Mouse (Mus musculus) hindbrain, embryonic 11.5 days (tissue): Measurements from ENCODE around the gene Cav3. TPM values are rescaled to one million over a fixed set of nuclear protein-coding genes. Genes with fewer than 3 reads are reported as not detected.

ENCODE experiments used
- ATAC-seq: fragments of 200-750 bp; cut with Nextera tagmentation; 2 replicates; pipeline ENCODE4 v1.8.0; 2017; ENCODE audit warnings: mild to moderate bottlenecking, moderate TSS enrichment, moderate library complexity; ENCODE audit not compliant: low FRiP score
- DNase-seq: peaks from one replicate; pipeline ENCODE4 v3.0.0-alpha.2; 2015; ENCODE audit warnings: low spot score
- H3K27ac ChIP-seq: fragments of 300-500 bp; sonication (generic); 2 replicates; pipeline ENCODE4 v1.5.1; 2014; ENCODE audit warnings: mild to moderate bottlenecking, low read depth, low read length
- H3K27me3 ChIP-seq: fragments of 300-500 bp; sonication (generic); 2 replicates; pipeline ENCODE4 v1.6.1; 2014; ENCODE audit warnings: mild to moderate bottlenecking, low read length, moderate library complexity, mixed read lengths; ENCODE audit not compliant: control insufficient read depth, insufficient read depth
- H3K36me3 ChIP-seq: fragments of 300-500 bp; sonication (generic); 2 replicates; pipeline ENCODE4 v1.6.1; 2014; ENCODE audit warnings: mild to moderate bottlenecking, low read length, moderate library complexity, mixed read lengths; ENCODE audit not compliant: control insufficient read depth, insufficient read depth
- H3K4me1 ChIP-seq: fragments of 300-500 bp; sonication (generic); replicated peaks from 2 replicates; pipeline ENCODE4 v1.6.1; 2014; ENCODE audit warnings: low read length, mixed read lengths; ENCODE audit not compliant: control insufficient read depth, insufficient read depth
- H3K4me2 ChIP-seq: fragments of 300-500 bp; sonication (generic); replicated peaks from 2 replicates; pipeline ENCODE4 v1.6.1; 2014; ENCODE audit warnings: mild to moderate bottlenecking, low read depth, low read length
- H3K4me3 ChIP-seq: fragments of 300-500 bp; sonication (generic); 2 replicates; pipeline ENCODE4 v1.5.1; 2014; ENCODE audit warnings: low read depth, low read length
- H3K9ac ChIP-seq: fragments of 300-500 bp; sonication (generic); 2 replicates; pipeline ENCODE4 v1.6.1; 2014; ENCODE audit warnings: low read depth, low read length
- H3K9me3 ChIP-seq: fragments of 300-500 bp; sonication (generic); 2 replicates; pipeline ENCODE4 v1.6.1; 2016; ENCODE audit warnings: low read length; ENCODE audit not compliant: control insufficient read depth
- WGBS: fragments of 180-500 bp; shearing (Covaris S2); extraction: QIAGEN DNeasy Blood & Tissue Kit; methylation state at CpG from one replicate; pipeline ENCODE4 v1.1.7; 2014; 5-methylcytosine and 5-hydroxymethylcytosine counted together
- polyA plus RNA-seq: library from polyadenylated mRNA; unstranded; fragments of >200 nt; fragmentation: Nextera tagmentation; extraction: Ambion mirVana; gene quantifications from 2 replicates; pipeline ENCODE4 v1.2.1, GENCODE M21; 2014

Gene Cav3
- 0.56 TPM in 1 of 2 replicates, not detected in the other for polyA plus RNA-seq

- no peaks in the 10 kb centered on the region for H3K36me3 ChIP-seq
- H3K27ac ChIP-seq, result no peak within 1 kb of the TSS
- H3K4me3 ChIP-seq, result no peak within 1 kb of the TSS
- ATAC-seq (no peak), DNase-seq (no peak)
- H3K9me3 ChIP-seq, result no peaks in the 10 kb centered on the region
- H3K4me1 ChIP-seq, result no peaks in the 10 kb centered on the region
- no peak within 1 kb of the TSS for H3K4me2 ChIP-seq
- WGBS, result 87% methylated on average over 12 of the region's 12 CpGs
- no peaks in the 10 kb centered on the region for H3K27me3 ChIP-seq
- no peak within 1 kb of the TSS for H3K9ac ChIP-seq
These were observed at the start of gene Cav3 for GRCm38 (mm10) chr6:112459341-112459749. Cav3 (plus strand) TSS chr6:112459505.

- Histone ChIP-seq H3K27me3 (no peaks in the 10 kb centered on the region), H3K4me2 (no peak overlapping the region), H3K36me3 (no peaks in the 10 kb centered on the region), H3K9ac (no peak overlapping the region), H3K4me3 (no peak overlapping the region), H3K27ac (no peak overlapping the region), H3K9me3 (no peaks in the 10 kb centered on the region; the same call in 1 of the 2 replicates), H3K4me1 (no peaks in the 10 kb centered on the region)
- ATAC-seq (no peak), DNase-seq (no peak)
- 83% methylated on average over 9 of the region's 9 CpGs for WGBS
These were observed 40.0 kb upstream of the Cav3 start for GRCm38 (mm10) chr6:112419333-112419732.

- 100% methylated on average over 1 of the region's 1 CpGs for WGBS
- no peak overlapping the region for H3K27ac ChIP-seq
- no peak for DNase-seq
These were observed 38.4 kb upstream of the Cav3 start for GRCm38 (mm10) chr6:112420883-112421282.

GRCm38 (mm10) chr6:112423746-112424501 is 35.4 kb upstream of the Cav3 start:
- ATAC-seq (no peak), DNase-seq (no peak)
- H3K9ac ChIP-seq, result no peak overlapping the region
- no peaks in the 10 kb centered on the region; the same call in 1 of the 2 replicates for H3K9me3 ChIP-seq
- no peaks in the 10 kb centered on the region for H3K27me3 ChIP-seq
- no peaks in the 10 kb centered on the region for H3K4me1 ChIP-seq
- WGBS, result 92% methylated on average over 8 of the region's 8 CpGs
- H3K36me3 ChIP-seq, result no peaks in the 10 kb centered on the region
- H3K4me2 ChIP-seq, result no peak overlapping the region
- no peak overlapping the region for H3K27ac ChIP-seq
- H3K4me3 ChIP-seq, result no peak overlapping the region

More at GRCm38 (mm10) chr6:112420883-112421282, 38.4 kb upstream of the Cav3 start:
- no peaks in the 10 kb centered on the region for H3K4me1 ChIP-seq
- no peak overlapping the region for H3K4me2 ChIP-seq
- no peaks in the 10 kb centered on the region for H3K36me3 ChIP-seq
- no peak overlapping the region for H3K4me3 ChIP-seq
- H3K27me3 ChIP-seq, result no peaks in the 10 kb centered on the region
- no peaks in the 10 kb centered on the region; the same call in 1 of the 2 replicates for H3K9me3 ChIP-seq
- H3K9ac ChIP-seq, result no peak overlapping the region
- no peak for ATAC-seq

- Histone ChIP-seq H3K36me3 (no peaks in the 10 kb centered on the region), H3K4me1 (no peaks in the 10 kb centered on the region), H3K27ac (no peak overlapping the region), H3K4me2 (no peak overlapping the region), H3K9ac (no peak overlapping the region), H3K4me3 (no peak overlapping the region), H3K9me3 (no peaks in the 10 kb centered on the region; the same call in 1 of the 2 replicates), H3K27me3 (no peaks in the 10 kb centered on the region)
- DNase-seq (no peak), ATAC-seq (no peak)
- WGBS, result 72% methylated on average over 6 of the region's 6 CpGs
These were observed 33.1 kb upstream of the Cav3 start for GRCm38 (mm10) chr6:112426018-112426732.

GRCm38 (mm10) chr6:112445675-112446074 is 13.6 kb upstream of the Cav3 start:
- 78% methylated on average over 3 of the region's 3 CpGs for WGBS
- no peak for DNase-seq

GRCm38 (mm10) chr6:112461459-112461858 is 2.2 kb downstream of the Cav3 start:
- WGBS, result 95% methylated on average over 5 of the region's 5 CpGs
- DNase-seq (no peak), ATAC-seq (no peak)
- H3K4me3 ChIP-seq, result no peak overlapping the region
- H3K27me3 ChIP-seq, result no peaks in the 10 kb centered on the region
- H3K9ac ChIP-seq, result no peak overlapping the region
- no peaks in the 10 kb centered on the region for H3K9me3 ChIP-seq
- no peaks in the 10 kb centered on the region for H3K4me1 ChIP-seq
- H3K4me2 ChIP-seq, result no peak overlapping the region
- no peak overlapping the region for H3K27ac ChIP-seq
- H3K36me3 ChIP-seq, result no peaks in the 10 kb centered on the region

More at GRCm38 (mm10) chr6:112445675-112446074, 13.6 kb upstream of the Cav3 start:
- H3K9me3 ChIP-seq, result no peaks in the 10 kb centered on the region
- H3K27ac ChIP-seq, result no peak overlapping the region
- H3K4me3 ChIP-seq, result no peak overlapping the region
- H3K36me3 ChIP-seq, result no peaks in the 10 kb centered on the region
- ATAC-seq, result no peak
- no peaks in the 10 kb centered on the region for H3K4me1 ChIP-seq
- H3K27me3 ChIP-seq, result no peaks in the 10 kb centered on the region
- H3K9ac ChIP-seq, result no peak overlapping the region
- no peak overlapping the region for H3K4me2 ChIP-seq

- DNase-seq, result no peak
These were observed 4.0 kb downstream of the Cav3 start for GRCm38 (mm10) chr6:112463331-112463730.

More at GRCm38 (mm10) chr6:112463331-112463730, 4.0 kb downstream of the Cav3 start:
- Histone ChIP-seq H3K27me3 (no peaks in the 10 kb centered on the region), H3K4me2 (no peak overlapping the region), H3K27ac (no peak overlapping the region), H3K36me3 (no peaks in the 10 kb centered on the region), H3K4me1 (no peaks in the 10 kb centered on the region), H3K9me3 (no peaks in the 10 kb centered on the region), H3K4me3 (no peak overlapping the region), H3K9ac (no peak overlapping the region)
- ATAC-seq, result no peak
- 90% methylated on average over 6 of the region's 6 CpGs for WGBS
